Mouse (Mus musculus) kidney, embryonic 15.5 days (tissue): Measurements from ENCODE around the gene Rab7b. TPM values are rescaled to one million over a fixed set of nuclear protein-coding genes. Genes with fewer than 3 reads are reported as not detected.

Experiments used
- ATAC-seq: fragments of 200-750 bp; cut with Nextera tagmentation; replicated peaks from 2 replicates; pipeline ENCODE4 v1.8.0; 2017; ENCODE audit warnings: moderate TSS enrichment; ENCODE audit not compliant: low FRiP score
- H3K27ac ChIP-seq: fragments of 300-500 bp; sonication (generic); 2 replicates; pipeline ENCODE4 v1.5.1; 2015; ENCODE audit warnings: mild to moderate bottlenecking, inconsistent platforms
- H3K27me3 ChIP-seq: fragments of 300-500 bp; sonication (generic); 2 replicates; pipeline ENCODE4 v1.6.1; 2015; ENCODE audit warnings: inconsistent platforms
- H3K36me3 ChIP-seq: fragments of 300-500 bp; sonication (generic); 2 replicates; pipeline ENCODE4 v1.6.1; 2015; ENCODE audit warnings: inconsistent platforms
- H3K4me1 ChIP-seq: fragments of 300-500 bp; sonication (generic); 2 replicates; pipeline ENCODE4 v1.6.1; 2015; ENCODE audit warnings: inconsistent platforms
- H3K4me2 ChIP-seq: fragments of 300-500 bp; sonication (generic); 2 replicates; pipeline ENCODE4 v1.6.1; 2015; ENCODE audit warnings: moderate library complexity, mild to moderate bottlenecking, inconsistent platforms
- H3K4me3 ChIP-seq: fragments of 300-500 bp; sonication (generic); replicated peaks from 2 replicates; pipeline ENCODE4 v1.5.1; 2015; ENCODE audit warnings: mild to moderate bottlenecking, inconsistent platforms
- H3K9ac ChIP-seq: fragments of 300-500 bp; sonication (generic); 2 replicates; pipeline ENCODE4 v1.6.1; 2015; ENCODE audit warnings: mild to moderate bottlenecking, inconsistent platforms
- H3K9me3 ChIP-seq: fragments of 300-500 bp; sonication (generic); replicated peaks from 2 replicates; pipeline ENCODE4 v1.6.1; 2016; ENCODE audit warnings: inconsistent platforms
- WGBS: fragments of 180-500 bp; shearing (Covaris S2); methylation state at CpG from one replicate; pipeline ENCODE4 v1.1.7; 2015; ENCODE audit warnings: mixed read lengths; 5-methylcytosine and 5-hydroxymethylcytosine counted together
- polyA plus RNA-seq: library from polyadenylated mRNA; unstranded; fragments of >200 nt; fragmentation: Nextera tagmentation; extraction: Ambion mirVana; gene quantifications from 2 replicates; pipeline ENCODE4 v1.2.1, GENCODE M21; 2015

Gene Rab7b
- polyA plus RNA-seq, 1 experiment from 2014 or later, result 2.4 TPM

DNA sequence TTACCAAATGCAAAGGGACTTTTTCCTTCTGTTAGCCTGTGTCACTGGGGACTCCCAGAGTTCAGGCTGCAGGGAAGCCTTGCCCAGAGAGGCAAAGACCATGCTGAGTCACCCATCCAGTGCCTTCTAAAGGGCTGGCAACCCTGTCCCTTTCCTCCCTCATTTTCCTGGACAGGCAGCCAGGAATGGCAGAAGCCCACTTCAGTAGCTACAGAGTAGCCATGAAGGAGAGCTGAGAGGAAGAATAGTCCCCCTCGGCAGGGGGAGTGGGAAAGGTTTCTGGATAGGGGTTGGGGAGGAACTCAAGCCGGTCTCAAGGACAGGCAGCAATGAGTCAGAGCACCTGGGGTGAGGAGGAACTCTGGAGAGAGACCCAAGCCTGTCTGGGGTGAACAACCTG, 59.3 kb downstream of the Rab7b start:
- Histone ChIP-seq H3K9ac (no peak overlapping the region), H3K4me3 (no peak overlapping the region), H3K9me3 (no peaks in the 10 kb centered on the region), H3K4me1 (0 out of 2 replicates have a peak, but pooled peaks cover 4% of the 10 kb centered on the region), H3K36me3 (no peaks in the 10 kb centered on the region), H3K27ac (no peak overlapping the region), H3K27me3 (0 out of 2 replicates have a peak, but pooled peaks cover 3% of the 10 kb centered on the region), H3K4me2 (no peak overlapping the region)
- WGBS, result 49% methylated on average over 2 of the region's 2 CpGs
- no peak for ATAC-seq

DNA sequence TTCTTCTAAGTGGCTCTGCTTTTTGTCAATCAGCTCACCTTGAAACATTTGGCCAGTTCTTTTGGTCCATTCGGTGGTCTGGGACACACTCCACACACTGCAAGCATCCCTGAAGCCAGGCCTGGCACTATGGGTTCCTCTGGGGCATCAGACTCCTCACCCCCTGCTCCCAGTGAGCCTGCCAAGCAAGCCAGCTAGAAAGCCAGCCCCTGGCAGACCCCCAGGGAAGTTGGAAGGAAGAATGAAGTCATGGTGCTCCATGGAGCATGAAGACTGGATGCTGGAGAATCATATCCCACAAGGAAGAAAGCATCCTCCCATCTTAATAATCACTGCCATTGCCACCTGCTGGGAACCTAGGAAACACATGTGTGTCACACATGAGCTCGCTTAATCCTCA, 60.1 kb downstream of the Rab7b start:
- no peak for ATAC-seq
- WGBS, result 66% methylated on average over 2 of the region's 2 CpGs
- H3K9ac ChIP-seq, result no peak overlapping the region
- H3K4me1 ChIP-seq, result 0 out of 2 replicates have a peak, but pooled peaks cover 4% of the 10 kb centered on the region
- no peak overlapping the region for H3K4me2 ChIP-seq
- no peaks in the 10 kb centered on the region for H3K9me3 ChIP-seq
- H3K27ac ChIP-seq, result no peak overlapping the region
- 0 out of 2 replicates have a peak, but pooled peaks cover 3% of the 10 kb centered on the region for H3K27me3 ChIP-seq
- H3K36me3 ChIP-seq, result no peaks in the 10 kb centered on the region
- H3K4me3 ChIP-seq, result no peak overlapping the region

- 65% methylated on average over 15 of the region's 15 CpGs for WGBS
- no peak for ATAC-seq
- H3K27me3 ChIP-seq, result 0 out of 2 replicates have a peak, but pooled peaks cover 3% of the 10 kb centered on the region
- H3K4me2 ChIP-seq, result no peak overlapping the region
- H3K9me3 ChIP-seq, result no peaks in the 10 kb centered on the region
- H3K27ac ChIP-seq, result no peak overlapping the region
- H3K4me1 ChIP-seq, result 0 out of 2 replicates have a peak, but pooled peaks cover 3% of the 10 kb centered on the region
- H3K9ac ChIP-seq, result no peak overlapping the region
- H3K36me3 ChIP-seq, result no peaks in the 10 kb centered on the region
- no peak overlapping the region for H3K4me3 ChIP-seq
Measured at GRCm38 (mm10) chr1:131749706-131750545, 61.4 kb downstream of the Rab7b start.

DNA sequence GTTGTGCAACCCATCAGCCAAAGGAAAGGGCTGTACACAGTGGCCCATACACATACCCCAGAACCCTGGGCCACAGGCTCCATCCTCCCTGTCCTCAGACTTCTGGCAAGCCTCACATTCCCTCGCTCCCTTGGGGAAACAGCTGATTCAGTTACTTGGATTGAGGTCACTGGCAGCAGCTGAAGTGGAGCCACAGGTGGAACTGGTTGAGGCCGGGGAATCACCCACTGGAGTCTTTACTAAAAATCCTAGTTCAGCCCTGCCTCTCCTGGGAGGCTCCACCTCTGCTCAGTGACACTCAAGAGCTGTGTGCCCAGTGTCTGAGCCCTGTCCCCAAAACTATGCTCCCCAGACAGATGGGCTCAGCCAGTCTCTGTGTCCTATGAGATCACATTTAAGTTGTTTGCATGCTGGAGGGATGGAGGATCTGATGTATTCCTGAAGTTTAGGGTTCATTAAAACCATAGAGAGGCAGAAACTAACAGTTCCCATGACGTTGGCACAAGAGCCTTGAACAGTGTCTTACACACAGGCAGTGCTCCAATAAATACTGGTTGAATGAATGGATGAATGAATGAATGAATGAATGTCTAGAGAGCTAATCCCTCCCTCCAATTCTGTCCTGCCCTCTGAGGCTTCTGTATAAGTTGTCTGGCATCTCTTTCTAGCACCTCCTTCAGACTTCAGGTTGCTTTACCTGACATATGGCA, 62.8 kb downstream of the Rab7b start:
- Histone ChIP-seq H3K27me3 (0 out of 2 replicates have a peak, but pooled peaks cover 3% of the 10 kb centered on the region), H3K36me3 (no peaks in the 10 kb centered on the region), H3K9me3 (no peaks in the 10 kb centered on the region), H3K4me2 (no peak overlapping the region), H3K4me3 (no peak overlapping the region), H3K27ac (no peak overlapping the region), H3K4me1 (no peaks in the 10 kb centered on the region), H3K9ac (no peak overlapping the region)
- ATAC-seq, result no peak
- 83% methylated on average over 3 of the region's 3 CpGs for WGBS

GRCm38 (mm10) chr1:131751891-131752311, 63.4 kb downstream of the Rab7b start:
- Histone ChIP-seq H3K36me3 (no peaks in the 10 kb centered on the region), H3K9me3 (no peaks in the 10 kb centered on the region), H3K4me1 (no peaks in the 10 kb centered on the region), H3K27ac (no peak overlapping the region), H3K27me3 (0 out of 2 replicates have a peak, but pooled peaks cover 3% of the 10 kb centered on the region), H3K4me2 (no peak overlapping the region), H3K9ac (no peak overlapping the region), H3K4me3 (no peak overlapping the region)
- ATAC-seq, result no peak
- 71% methylated on average over 10 of the region's 10 CpGs for WGBS

GRCm38 (mm10) chr1:131754212-131754829, 65.8 kb downstream of the Rab7b start:
- Histone ChIP-seq H3K4me2 (no peak overlapping the region), H3K4me3 (no peak overlapping the region), H3K9ac (no peak overlapping the region), H3K4me1 (no peaks in the 10 kb centered on the region), H3K27ac (no peak overlapping the region), H3K36me3 (no peaks in the 10 kb centered on the region), H3K27me3 (no peaks in the 10 kb centered on the region), H3K9me3 (no peaks in the 10 kb centered on the region)
- WGBS, result 65% methylated on average over 3 of the region's 3 CpGs
- ATAC-seq, result no peak

DNA sequence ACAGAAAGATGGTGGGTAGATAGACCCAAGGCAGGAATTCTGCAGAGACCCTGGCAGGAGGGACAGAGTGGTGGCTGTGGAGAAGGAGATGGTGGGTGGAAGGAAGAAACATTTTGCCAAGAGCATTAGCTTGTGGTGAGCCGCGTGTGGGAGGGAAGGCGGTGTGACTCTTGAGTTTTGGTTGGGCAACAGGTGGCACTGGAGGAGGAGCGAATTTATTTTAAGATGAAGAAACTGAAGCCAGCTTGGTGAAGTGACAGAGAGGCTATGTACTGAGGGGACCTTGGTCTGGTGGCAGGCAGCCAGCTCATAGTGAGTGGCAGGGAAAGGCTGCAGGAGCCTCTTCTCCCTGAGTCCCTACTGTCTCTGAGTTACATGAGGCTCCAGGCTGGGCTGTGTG, 66.4 kb downstream of the Rab7b start:
- H3K36me3 ChIP-seq, result no peaks in the 10 kb centered on the region
- H3K4me2 ChIP-seq, result no peak overlapping the region
- no peak overlapping the region for H3K4me3 ChIP-seq
- H3K27me3 ChIP-seq, result no peaks in the 10 kb centered on the region
- H3K9ac ChIP-seq, result no peak overlapping the region
- H3K9me3 ChIP-seq, result no peaks in the 10 kb centered on the region
- H3K4me1 ChIP-seq, result no peaks in the 10 kb centered on the region
- H3K27ac ChIP-seq, result no peak overlapping the region
- no peak for ATAC-seq
- 92% methylated on average over 4 of the region's 4 CpGs for WGBS

DNA sequence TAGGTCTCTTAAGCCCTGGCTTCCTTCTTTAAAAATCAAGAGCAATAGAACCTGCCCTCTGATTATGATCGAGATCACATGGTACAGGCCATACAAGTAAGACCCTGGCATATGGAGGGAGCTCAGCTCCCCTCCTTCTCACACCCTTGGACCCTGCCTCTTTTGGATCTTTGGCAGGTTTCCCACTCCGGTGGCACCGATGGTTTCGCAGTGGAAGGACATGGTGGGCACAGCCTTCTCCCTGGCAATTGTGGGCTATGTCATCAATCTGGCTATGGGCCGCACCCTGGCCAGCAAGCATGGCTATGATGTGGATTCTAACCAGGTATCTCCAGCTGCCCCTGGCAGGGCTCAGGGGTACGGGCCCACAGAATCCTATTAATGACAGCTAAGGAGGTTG, 68.7 kb downstream of the Rab7b start:
- no peaks in the 10 kb centered on the region for H3K9me3 ChIP-seq
- no peak for ATAC-seq
- H3K27ac ChIP-seq, result no peak overlapping the region
- no peaks in the 10 kb centered on the region for H3K4me1 ChIP-seq
- H3K9ac ChIP-seq, result no peak overlapping the region
- H3K4me3 ChIP-seq, result no peak overlapping the region
- 94% methylated on average over 6 of the region's 6 CpGs for WGBS
- no peaks in the 10 kb centered on the region for H3K27me3 ChIP-seq
- H3K36me3 ChIP-seq, result no peaks in the 10 kb centered on the region
- H3K4me2 ChIP-seq, result no peak overlapping the region

DNA sequence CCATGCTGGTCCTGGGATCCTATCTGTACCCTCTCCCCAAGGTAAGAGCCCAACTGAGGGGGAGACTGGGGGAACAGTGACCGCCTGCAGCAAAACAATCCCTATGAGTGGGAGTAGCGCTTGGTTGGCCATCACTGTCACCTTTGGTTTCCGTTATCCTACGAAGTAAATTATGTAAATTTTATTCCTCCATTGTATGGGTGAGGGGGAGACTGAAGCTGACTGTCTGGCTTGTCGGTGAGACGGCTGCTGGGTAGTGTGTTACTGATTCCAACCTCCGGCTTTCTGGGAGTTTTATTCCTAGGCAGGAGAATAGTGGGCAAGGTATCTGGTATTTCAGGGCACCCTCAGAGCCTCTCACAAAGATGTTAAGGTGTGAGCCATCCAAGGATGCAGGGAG, 70.3 kb downstream of the Rab7b start:
- Histone ChIP-seq H3K4me2 (no peak overlapping the region), H3K9me3 (no peaks in the 10 kb centered on the region), H3K27me3 (no peaks in the 10 kb centered on the region), H3K9ac (no peak overlapping the region), H3K27ac (no peak overlapping the region), H3K36me3 (no peaks in the 10 kb centered on the region), H3K4me1 (no peaks in the 10 kb centered on the region), H3K4me3 (no peak overlapping the region)
- 52% methylated on average over 7 of the region's 7 CpGs for WGBS
- no peak for ATAC-seq

DNA sequence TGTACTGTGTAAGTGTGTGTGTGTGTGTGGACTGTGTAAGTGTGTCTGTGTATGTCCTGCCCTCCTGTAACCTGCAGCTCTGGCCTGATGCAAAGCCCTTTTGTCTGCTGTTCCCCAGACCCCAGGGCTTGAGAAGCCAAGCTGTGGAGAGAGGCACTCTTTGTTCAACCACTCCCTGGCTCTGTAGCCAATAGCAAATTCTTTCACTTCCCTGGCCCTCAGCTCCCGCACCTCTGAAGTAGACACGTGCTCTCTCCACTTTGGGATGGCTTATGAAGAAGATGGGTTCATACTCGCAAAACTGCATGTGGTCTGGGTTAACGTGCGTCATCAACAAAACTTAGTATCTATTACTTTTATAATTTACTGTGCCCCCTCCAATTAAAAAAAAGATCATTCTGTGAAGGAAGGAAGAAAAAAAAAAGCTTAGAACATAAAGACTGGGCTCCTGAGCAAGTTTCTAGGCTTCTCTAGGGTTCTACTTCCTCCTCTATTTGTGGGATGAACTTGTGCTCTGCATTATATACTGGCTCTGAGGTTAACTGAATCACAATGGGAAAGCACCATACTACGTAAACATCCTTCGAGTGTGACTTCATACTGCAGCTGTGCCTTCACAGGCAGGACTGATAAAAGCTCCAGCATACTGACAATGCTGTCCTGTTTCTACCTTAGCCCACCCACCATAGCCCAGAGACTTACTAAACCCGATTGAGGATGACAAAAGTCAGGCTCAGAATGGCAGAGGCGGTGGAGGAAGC, 71.4 kb downstream of the Rab7b start:
- no peaks in the 10 kb centered on the region for H3K4me1 ChIP-seq
- ATAC-seq, result no peak
- H3K27me3 ChIP-seq, result no peaks in the 10 kb centered on the region
- no peak overlapping the region for H3K9ac ChIP-seq
- H3K36me3 ChIP-seq, result no peaks in the 10 kb centered on the region
- no peaks in the 10 kb centered on the region for H3K9me3 ChIP-seq
- H3K27ac ChIP-seq, result no peak overlapping the region
- H3K4me2 ChIP-seq, result no peak overlapping the region
- 76% methylated on average over 9 of the region's 9 CpGs for WGBS
- H3K4me3 ChIP-seq, result no peak overlapping the region

- Histone ChIP-seq H3K4me1 (no peaks in the 10 kb centered on the region), H3K27ac (no peak overlapping the region), H3K9me3 (no peaks in the 10 kb centered on the region), H3K36me3 (no peaks in the 10 kb centered on the region), H3K4me3 (no peak overlapping the region), H3K4me2 (no peak overlapping the region), H3K9ac (no peak overlapping the region), H3K27me3 (no peaks in the 10 kb centered on the region)
- no peak for ATAC-seq
- WGBS, result 83% methylated on average over 3 of the region's 3 CpGs
Measured at GRCm38 (mm10) chr1:131760428-131760820, 71.9 kb downstream of the Rab7b start.
